Mouse (Mus musculus): ENCODE measurements around the gene Clcn7. TPM values are rescaled to one million over a fixed set of nuclear protein-coding genes. Genes with fewer than 3 reads are reported as not detected.

The Clcn7 gene
- total RNA-seq, 2 experiments from 2014 or later = 29.8 to 33.3 TPM

- DNase-seq = no peak
These were observed 78.5 kb downstream of the Clcn7 start for GRCm38 (mm10) chr17:25211705-25212104.

Other genes starting within 250 kb of the Clcn7 start
- gene Nubp2, start 247.0 kb upstream of the Clcn7 start, total RNA-seq (2021) = 10 to 100 TPM; 42.2 to 43.7 TPM
- 10 to 100 TPM; 31.5 to 35.6 TPM for gene Spsb3, start 246.7 kb upstream of the Clcn7 start, total RNA-seq (2021)
- gene Eme2, start 238.3 kb upstream of the Clcn7 start, total RNA-seq (2021) = 10 to 100 TPM; 30.2 to 45.4 TPM
- gene Mrps34, start 238.3 kb upstream of the Clcn7 start, total RNA-seq (2021) = 100 to 1,000 TPM; 123 to 140 TPM
- 10 to 100 TPM; 43.6 to 51.3 TPM for gene Nme3, start 236.9 kb upstream of the Clcn7 start, total RNA-seq (2021)
- 100 to 1,000 TPM in 1 of 2 experiments, 10 to 100 TPM in 1; 63.8 to 110 TPM for gene Mapk8ip3, start 196.4 kb upstream of the Clcn7 start, total RNA-seq (2021)
- 10 to 100 TPM; 38.4 to 44.4 TPM for gene Jpt2, start 172.7 kb upstream of the Clcn7 start, total RNA-seq (2021)
- gene Cramp1l, start 117.6 kb upstream of the Clcn7 start, total RNA-seq (2021) = 10 to 100 TPM; 18.7 to 20.0 TPM
- gene Ift140, start 117.3 kb upstream of the Clcn7 start, total RNA-seq (2021) = 10 to 100 TPM; 25.0 to 28.2 TPM
- gene Tmem204, start 49.8 kb upstream of the Clcn7 start, total RNA-seq (2021) = 10 to 100 TPM; 23.1 to 31.8 TPM
- gene Telo2, start 17.4 kb upstream of the Clcn7 start, total RNA-seq (2021) = 10 to 100 TPM; 17.6 to 30.4 TPM
- gene Ptx4, start 12.6 kb upstream of the Clcn7 start, total RNA-seq (2021) = under 1 TPM; 0.18 to 0.69 TPM
- gene Ccdc154, start 29.1 kb downstream of the Clcn7 start, total RNA-seq (2021) = not detected
- gene Gm38655, start 42.1 kb downstream of the Clcn7 start, total RNA-seq (2021) = not detected
- 10 to 100 TPM; 19.8 to 24.3 TPM for gene BC003965, start 51.2 kb downstream of the Clcn7 start, total RNA-seq (2021)
- gene Unkl, start 55.0 kb downstream of the Clcn7 start, total RNA-seq (2021) = 10 to 100 TPM; 12.3 to 19.8 TPM
- 10 to 100 TPM; 30.6 to 30.7 TPM for gene Gnptg, start 106.7 kb downstream of the Clcn7 start, total RNA-seq (2021)
- 10 to 100 TPM; 22.1 to 22.6 TPM for gene Tsr3, start 106.8 kb downstream of the Clcn7 start, total RNA-seq (2021)
- 10 to 100 TPM in 1 of 2 experiments, 1 to 10 TPM in 1; 6.4 to 11.8 TPM for gene Baiap3, start 123.0 kb downstream of the Clcn7 start, total RNA-seq (2021)
- 100 to 1,000 TPM; 221 to 242 TPM for gene Ube2i, start 141.2 kb downstream of the Clcn7 start, total RNA-seq (2021)
- gene Prss34, start 165.0 kb downstream of the Clcn7 start, total RNA-seq (2021) = 1 to 10 TPM; 1.8 to 2.4 TPM
- gene Prss28, start 175.3 kb downstream of the Clcn7 start, total RNA-seq (2021) = not detected
- gene Prss29, start 185.3 kb downstream of the Clcn7 start, total RNA-seq (2021) = not detected
- gene Tpsab1, start 212.2 kb downstream of the Clcn7 start, total RNA-seq (2021) = 1 to 10 TPM; 3.5 to 4.0 TPM
- 10 to 100 TPM in 1 of 2 experiments, 1 to 10 TPM in 1; 9.8 to 11.1 TPM for gene Tpsb2, start 232.9 kb downstream of the Clcn7 start, total RNA-seq (2021)
- not detected for gene Tpsg1, start 235.9 kb downstream of the Clcn7 start, total RNA-seq (2021)

All from adrenal gland, postnatal 10 days (tissue).